Mouse (Mus musculus): ENCODE results near the gene Olfr38.

Gene Olfr38

DNA sequence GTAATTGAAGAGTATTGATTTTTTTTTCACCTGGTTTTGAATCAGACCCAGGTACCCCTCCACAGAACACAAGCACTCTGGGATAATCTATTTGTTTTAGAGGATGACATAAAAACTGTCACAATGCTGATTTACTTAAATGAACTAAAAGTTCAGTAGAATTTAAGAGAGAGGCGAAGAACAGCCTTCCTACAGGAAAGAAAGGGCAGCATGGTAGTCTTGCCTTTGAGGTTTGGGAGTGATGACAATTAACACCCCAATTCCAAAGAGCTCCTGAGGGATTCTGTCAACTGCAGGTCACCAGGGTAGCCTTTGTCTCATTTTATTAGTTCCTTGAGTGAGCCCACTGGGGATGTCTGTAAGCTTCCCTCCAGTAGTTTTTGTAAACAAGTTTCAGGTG is at the start of gene Olfr38:
Gene Olfr38 (plus strand): TSS at position 301 of the 400 bp plus-strand sequence.
- DNase-seq (ENCODE audit: low spot score in 2 of 2): no peak

DNA sequence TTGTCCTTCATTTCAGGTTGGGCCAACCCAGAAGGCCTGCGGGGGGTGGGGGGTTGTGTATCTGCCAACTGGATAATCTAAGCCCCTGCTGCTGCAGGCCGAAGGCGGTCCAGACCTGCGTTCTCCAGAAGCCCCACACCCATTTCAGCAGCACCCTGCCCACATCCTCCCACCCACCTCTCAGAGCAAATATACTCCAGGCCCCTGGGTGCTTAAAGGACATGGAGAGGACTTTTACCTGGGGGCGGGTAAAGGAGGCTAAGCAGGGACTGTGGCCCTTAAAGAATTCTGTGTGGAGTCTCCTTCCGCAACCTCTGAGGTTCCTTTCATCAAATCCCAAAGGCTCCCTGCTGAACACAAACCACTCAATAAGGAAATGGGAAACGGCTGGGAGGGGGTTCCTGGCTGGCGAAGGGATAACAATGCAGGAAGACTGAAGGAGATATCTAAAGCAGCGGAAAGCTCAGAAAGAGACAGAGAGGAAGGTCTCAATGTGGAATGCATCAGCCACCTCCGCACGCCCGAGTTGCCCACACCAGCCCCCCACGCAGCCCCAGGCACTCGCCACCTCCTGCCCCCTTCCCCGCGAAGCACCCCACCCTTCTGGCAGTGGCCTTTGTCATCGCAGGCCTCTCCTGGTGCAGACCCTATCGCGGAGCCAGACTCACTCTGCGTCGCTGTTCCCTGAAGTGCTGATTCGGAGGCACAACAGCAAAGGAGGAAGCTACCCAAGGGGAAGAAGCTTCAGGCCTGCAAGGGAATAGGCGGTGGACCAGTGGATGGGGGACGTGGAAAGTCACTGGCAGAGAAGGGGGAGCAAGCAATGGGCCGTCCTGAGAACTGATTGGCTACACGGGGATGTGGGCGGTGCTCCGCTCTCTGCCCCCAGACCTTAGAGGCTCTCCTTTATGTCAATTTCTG is 46.7 kb upstream of the Olfr38 start, which contains the start of gene Tcaf1:
Gene Tcaf1 (minus strand): TSS at position 798 of the 921 bp plus-strand sequence.
- peak; percentile 76 to 81 for DNase-seq (ENCODE audit: low spot score in 2 of 2)

DNA sequence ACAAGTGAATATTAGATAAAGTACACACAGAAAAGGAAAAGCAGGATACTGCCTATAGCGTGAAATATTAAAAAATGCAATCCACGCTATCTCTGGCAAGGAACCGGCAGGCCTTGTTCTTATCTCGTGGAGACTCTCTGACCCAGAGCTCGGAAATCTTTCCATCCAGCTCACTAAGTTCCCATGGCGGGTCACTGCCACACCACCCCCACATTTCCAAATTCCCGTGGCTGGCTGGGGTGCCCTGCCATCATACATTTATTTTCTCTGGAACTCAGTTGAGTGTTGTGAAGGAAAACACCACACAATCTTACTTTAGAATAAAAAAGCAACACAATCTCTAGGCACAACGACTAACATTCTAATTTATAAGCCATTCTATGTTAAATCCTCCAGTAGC is 41.5 kb upstream of the Olfr38 start:
- no peak for DNase-seq (ENCODE audit: low spot score in 2 of 2)

DNA sequence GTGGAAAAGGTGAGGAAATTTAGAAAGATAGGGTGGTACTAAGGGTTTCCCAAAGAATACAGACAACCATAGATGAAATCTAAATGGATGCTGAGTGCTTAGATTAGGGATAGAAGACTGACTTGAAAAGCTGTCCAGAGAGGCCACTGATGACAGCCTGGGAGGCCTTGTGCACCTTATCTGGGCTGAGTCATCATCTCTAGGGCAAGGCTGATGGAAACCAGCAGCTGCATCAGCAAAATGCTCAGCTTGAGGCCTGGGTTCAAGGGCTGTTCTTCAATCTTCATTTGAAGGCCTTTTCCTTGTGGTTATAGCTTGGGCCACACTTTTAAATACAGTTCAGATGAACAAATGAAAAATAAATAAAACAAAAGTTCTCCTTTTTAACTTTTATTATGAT is 38.2 kb upstream of the Olfr38 start:
- DNase-seq (ENCODE audit: low spot score in 2 of 2): no peak

DNA sequence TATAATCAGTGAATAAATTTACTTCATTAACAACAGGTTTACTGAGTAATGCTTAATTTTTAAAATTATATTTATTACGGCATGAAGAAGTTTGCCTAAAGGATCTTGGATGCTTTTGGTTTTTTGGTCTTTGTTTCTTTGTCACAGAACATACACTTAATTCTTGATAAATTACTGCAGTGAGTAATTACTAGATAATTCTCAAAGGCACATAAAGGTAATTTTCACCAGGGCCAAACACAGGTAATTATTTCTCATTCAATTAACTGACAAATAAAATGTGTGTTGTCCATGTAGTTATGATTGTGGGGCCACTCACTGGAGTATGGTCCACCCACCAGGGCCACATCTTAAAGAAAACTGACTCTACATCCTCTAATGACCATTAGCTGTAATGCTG is 17.1 kb upstream of the Olfr38 start, which contains the start of gene Olfr453:
Gene Olfr453 (plus strand): TSS at position 301 of the 400 bp plus-strand sequence.
- no peak for DNase-seq (ENCODE audit: low spot score in 2 of 2)

DNA sequence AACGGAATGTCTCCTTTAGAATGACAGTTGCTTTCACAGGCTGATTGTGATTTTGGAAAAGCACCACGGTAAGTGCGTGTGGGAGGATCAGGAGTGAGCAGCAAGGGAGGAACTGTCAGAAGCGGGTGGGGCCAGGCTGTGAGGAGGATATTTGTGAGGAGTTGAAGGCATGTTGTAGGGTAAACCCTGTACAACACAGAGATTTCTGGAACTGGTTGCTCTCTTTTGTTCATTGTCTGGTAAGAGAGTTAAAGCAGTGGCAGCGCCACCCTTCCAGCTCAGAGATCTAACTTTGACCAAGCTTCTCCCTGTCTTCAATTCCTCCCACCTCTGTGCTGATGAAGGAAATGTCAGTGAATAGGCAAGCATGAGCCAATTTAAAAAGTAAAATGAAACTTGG is 13.9 kb upstream of the Olfr38 start:
- no peak for DNase-seq (ENCODE audit: low spot score in 2 of 2)

DNA sequence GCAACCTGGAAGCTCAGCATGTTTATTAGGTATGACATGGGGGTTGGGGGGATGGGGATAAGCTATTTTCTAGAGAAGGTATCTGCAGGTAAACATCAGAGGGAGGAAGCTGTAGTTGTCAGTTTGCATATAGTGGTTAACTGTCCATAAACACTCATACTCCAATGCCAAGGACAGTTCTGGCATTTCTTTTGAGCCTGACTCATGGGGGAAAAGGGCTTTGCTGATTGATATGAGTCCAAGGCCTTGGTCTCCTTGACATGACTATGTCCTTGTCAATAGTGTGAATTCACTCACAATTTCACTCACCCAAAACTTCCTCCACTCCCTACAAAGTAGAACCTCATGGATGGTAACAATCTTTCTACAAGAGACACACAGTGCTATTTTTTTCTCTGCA is 8.4 kb upstream of the Olfr38 start:
- no peak for DNase-seq (ENCODE audit: low spot score in 2 of 2)

DNA sequence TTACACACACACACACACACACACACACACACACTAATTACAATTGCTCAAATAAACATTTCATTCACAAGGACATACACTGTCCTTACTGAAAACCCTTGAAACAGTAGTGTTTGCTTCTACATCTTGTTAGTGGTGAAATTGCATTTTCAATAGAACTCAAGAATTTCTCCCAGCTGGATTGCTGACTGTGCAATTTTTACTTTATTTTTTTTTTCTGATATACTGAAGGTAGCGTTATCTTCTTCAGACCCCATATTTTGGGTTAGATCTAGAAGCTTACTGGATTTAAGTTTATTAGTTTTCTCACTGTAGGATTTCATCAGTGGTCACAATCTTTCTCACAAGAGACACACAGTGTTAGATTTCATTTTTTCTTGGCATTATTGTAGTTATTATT is 20.9 kb downstream of the Olfr38 start:
- DNase-seq (ENCODE audit: low spot score in 2 of 2): no peak

DNA sequence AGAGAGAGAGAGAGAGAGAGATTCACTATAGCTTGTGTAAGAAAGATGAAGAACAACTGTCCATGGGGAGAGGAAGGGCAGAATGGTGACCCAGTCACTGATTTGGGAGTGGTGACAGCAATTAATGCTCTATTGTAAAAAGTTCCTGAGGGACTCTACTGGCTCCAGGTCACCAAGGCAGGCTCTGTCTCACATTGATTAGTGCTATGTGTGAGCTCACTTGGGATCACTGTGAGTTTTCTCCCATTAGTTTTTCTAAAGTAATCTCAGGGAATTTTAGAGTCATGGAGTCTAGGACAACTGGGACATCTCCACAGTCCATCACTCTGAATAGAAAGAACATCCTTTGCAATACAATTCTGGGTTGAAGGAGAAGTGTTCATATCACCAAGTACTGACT is 28.6 kb downstream of the Olfr38 start, which contains the start of gene Olfr452:
Gene Olfr452 (plus strand): TSS at position 301 of the 400 bp plus-strand sequence.
- no peak for DNase-seq (ENCODE audit: low spot score in 2 of 2)

DNA sequence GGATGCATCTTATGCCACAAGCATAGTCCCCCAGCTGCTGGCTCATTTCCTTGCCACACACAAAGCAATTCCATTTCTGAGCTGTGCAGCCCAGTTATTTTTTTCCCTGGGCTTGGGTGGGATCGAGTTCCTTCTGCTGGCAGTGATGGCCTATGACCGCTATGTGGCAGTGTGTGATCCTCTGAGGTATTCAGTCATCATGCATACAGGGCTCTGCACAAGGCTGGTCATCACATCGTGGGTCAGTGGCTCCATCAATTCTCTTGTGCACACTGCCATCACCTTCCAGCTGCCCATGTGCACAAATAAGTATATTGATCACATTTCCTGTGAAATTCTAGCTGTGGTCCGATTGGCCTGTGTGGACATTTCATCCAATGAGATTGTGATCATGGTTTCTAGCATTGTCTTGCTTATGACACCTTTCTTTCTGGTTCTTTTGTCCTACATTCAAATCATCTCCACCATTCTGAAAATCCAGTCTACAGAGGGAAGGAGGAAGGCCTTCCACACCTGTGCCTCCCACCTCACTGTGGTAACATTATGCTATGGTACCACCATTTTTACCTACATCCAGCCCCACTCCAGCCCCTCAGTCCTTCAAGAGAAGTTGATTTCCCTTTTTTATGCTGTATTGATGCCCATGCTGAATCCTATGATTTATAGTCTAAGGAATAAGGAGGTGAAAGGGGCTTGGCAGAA is 34.2 kb downstream of the Olfr38 start:
- DNase-seq (ENCODE audit: low spot score in 2 of 2): no peak

DNA sequence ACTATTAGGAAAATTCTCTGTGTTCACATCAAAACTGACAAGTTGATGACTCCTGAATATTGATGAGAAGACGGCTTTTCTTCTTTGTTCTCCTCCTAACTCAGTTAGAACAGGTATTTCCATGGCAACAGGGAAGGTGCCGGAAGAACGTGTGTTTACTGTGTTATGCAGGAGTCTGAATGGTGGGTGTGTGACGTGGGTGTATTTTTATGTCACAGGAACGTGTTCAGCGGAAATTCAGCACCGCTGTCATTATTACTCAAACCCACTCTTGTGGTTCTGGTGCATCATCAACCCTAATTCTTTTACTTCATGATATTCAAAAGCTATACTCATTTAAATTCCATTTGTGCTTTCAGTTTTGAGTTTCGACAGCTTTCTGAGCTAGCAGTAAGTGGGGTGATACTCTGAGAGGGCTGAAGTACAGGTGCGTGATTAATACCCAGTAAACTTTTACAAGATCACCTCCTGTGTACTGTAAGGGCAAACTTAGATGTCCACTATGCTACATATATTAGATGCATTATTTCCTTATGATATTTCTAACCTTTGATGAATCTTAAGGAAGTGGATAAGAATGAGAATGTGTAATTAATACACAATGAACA is 34.8 kb downstream of the Olfr38 start:
- DNase-seq (ENCODE audit: low spot score in 2 of 2): no peak

DNA sequence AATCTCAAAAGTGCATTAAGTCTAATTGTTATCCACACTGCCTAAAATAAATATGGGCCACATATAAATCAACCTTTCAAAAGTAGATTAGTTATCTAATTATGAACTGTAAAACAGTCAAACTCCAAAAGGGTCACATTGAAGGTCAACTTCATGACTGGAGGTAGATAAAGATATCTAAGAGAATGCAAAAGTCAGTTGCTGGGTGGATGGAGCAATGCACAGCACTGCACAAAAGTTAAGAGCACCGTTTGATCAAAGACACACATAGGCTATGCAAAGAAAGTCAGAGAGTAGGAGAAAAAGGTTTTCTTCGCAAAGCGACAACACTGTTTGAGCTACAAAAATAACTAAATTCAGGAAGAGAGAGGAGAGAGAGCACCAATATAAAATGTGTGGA is 38.8 kb downstream of the Olfr38 start:
- DNase-seq (ENCODE audit: low spot score in 2 of 2): no peak

DNA sequence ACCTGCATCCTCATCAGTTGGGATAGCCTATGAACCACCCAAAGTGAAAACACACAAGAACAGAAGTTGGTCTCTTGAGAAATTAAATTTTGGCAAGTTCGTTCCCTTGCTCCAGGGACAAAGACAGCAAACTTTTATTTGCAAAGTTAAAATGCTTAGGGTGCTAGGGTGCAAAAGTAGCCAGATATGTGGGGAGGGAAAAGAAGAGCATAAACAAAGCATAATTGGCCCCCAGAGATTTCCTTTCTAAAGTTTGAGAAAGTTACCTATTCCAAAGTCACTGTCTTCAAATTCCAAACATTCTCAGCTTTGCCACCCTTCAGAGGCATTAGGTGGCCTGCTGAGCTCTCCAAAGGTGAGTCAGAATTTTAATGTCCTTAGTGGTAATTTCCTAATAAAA is 55.4 kb downstream of the Olfr38 start, which contains the start of gene Olfr450:
Gene Olfr450 (plus strand): TSS at position 301 of the 400 bp plus-strand sequence.
- no peak for DNase-seq (ENCODE audit: low spot score in 2 of 2)

All from frontal cortex, postnatal 25 days (tissue).